Mouse (Mus musculus) thymus, postnatal 4 days (tissue): ENCODE results near the gene Sh3bgrl2.

Experiments used
- DNase-seq: peaks from one replicate; pipeline ENCODE4 v3.0.0; 2021

Gene Sh3bgrl2

GRCm38 (mm10) chr9:83635997-83636396 is 87.9 kb downstream of the Sh3bgrl2 start:
- no peak for DNase-seq

- no peak for DNase-seq
These were observed 95.0 kb downstream of the Sh3bgrl2 start for GRCm38 (mm10) chr9:83643139-83643538.

- DNase-seq = no peak
These were observed 95.7 kb downstream of the Sh3bgrl2 start for GRCm38 (mm10) chr9:83643833-83644232.

- no peak for DNase-seq
These were observed 98.1 kb downstream of the Sh3bgrl2 start for GRCm38 (mm10) chr9:83646215-83646614.

- no peak for DNase-seq
These were observed 98.6 kb downstream of the Sh3bgrl2 start for GRCm38 (mm10) chr9:83646691-83647090.

GRCm38 (mm10) chr9:83647919-83648705 is 100.0 kb downstream of the Sh3bgrl2 start:
- DNase-seq = no peak

GRCm38 (mm10) chr9:83648733-83649132 is 100.6 kb downstream of the Sh3bgrl2 start:
- no peak for DNase-seq

GRCm38 (mm10) chr9:83652015-83652414 is 103.9 kb downstream of the Sh3bgrl2 start:
- DNase-seq = no peak

GRCm38 (mm10) chr9:83652590-83653172 is 104.6 kb downstream of the Sh3bgrl2 start:
- peak; percentile 22 for DNase-seq

GRCm38 (mm10) chr9:83654601-83655000 is 106.5 kb downstream of the Sh3bgrl2 start:
- no peak for DNase-seq

GRCm38 (mm10) chr9:83656960-83657651 is 109.0 kb downstream of the Sh3bgrl2 start:
- no peak for DNase-seq

GRCm38 (mm10) chr9:83657652-83658002 is 109.5 kb downstream of the Sh3bgrl2 start:
- DNase-seq = no peak

- DNase-seq = no peak
These were observed 111.0 kb downstream of the Sh3bgrl2 start for GRCm38 (mm10) chr9:83659081-83659480.

- DNase-seq = no peak
These were observed 113.7 kb downstream of the Sh3bgrl2 start for GRCm38 (mm10) chr9:83661811-83662210.

- DNase-seq = no peak
These were observed 116.1 kb downstream of the Sh3bgrl2 start for GRCm38 (mm10) chr9:83663981-83664897.

- no peak for DNase-seq
These were observed 116.8 kb downstream of the Sh3bgrl2 start for GRCm38 (mm10) chr9:83664951-83665350.

GRCm38 (mm10) chr9:83667031-83667430 is 118.9 kb downstream of the Sh3bgrl2 start:
- DNase-seq = no peak

GRCm38 (mm10) chr9:83679626-83680025 is 131.5 kb downstream of the Sh3bgrl2 start:
- DNase-seq = no peak

- no peak for DNase-seq
These were observed 133.8 kb downstream of the Sh3bgrl2 start for GRCm38 (mm10) chr9:83681661-83682655.

- DNase-seq = no peak
These were observed 138.5 kb downstream of the Sh3bgrl2 start for GRCm38 (mm10) chr9:83686511-83687100.

GRCm38 (mm10) chr9:83687904-83688303 is 139.8 kb downstream of the Sh3bgrl2 start:
- DNase-seq = no peak
